Mouse (Mus musculus) hindlimb bud, embryonic 11.5 days (tissue): ENCODE data around the gene C1qa.

Source experiments
- DNase-seq: peaks from one replicate; pipeline ENCODE4 v3.0.0-alpha.2; 2012; ENCODE audit warnings: low read depth, low spot score; ENCODE audit errors: extremely low spot score

Gene C1qa

GRCm38 (mm10) chr4:136904767-136905539 lies 6.3 kb upstream of the C1qa start:
- DNase-seq: no peak

- DNase-seq: no peak
Measured at GRCm38 (mm10) chr4:136899154-136899553, 551 bp upstream of the C1qa start.

GRCm38 (mm10) chr4:136898084-136898598 lies 462 bp downstream of the C1qa start:
- no peak for DNase-seq

- DNase-seq: no peak
Measured at GRCm38 (mm10) chr4:136896461-136896860, 2.1 kb downstream of the C1qa start.

- DNase-seq: no peak
Measured at GRCm38 (mm10) chr4:136895861-136896260, 2.7 kb downstream of the C1qa start.

GRCm38 (mm10) chr4:136894821-136895220 lies 3.8 kb downstream of the C1qa start:
- DNase-seq: no peak

- DNase-seq: no peak
Measured at GRCm38 (mm10) chr4:136893691-136894543, 4.7 kb downstream of the C1qa start.

GRCm38 (mm10) chr4:136892811-136893210 lies 5.8 kb downstream of the C1qa start, which contains the start of gene C1qc:
C1qc (minus strand) TSS chr4:136893065.
- DNase-seq: no peak

- DNase-seq: no peak
Measured at GRCm38 (mm10) chr4:136892371-136892770, 6.2 kb downstream of the C1qa start.

- DNase-seq: no peak
Measured at GRCm38 (mm10) chr4:136891115-136891514, 7.5 kb downstream of the C1qa start.

- no peak for DNase-seq
Measured at GRCm38 (mm10) chr4:136889981-136890380, 8.6 kb downstream of the C1qa start.

- DNase-seq: no peak
Measured at GRCm38 (mm10) chr4:136887714-136888113, 10.9 kb downstream of the C1qa start.

- DNase-seq: no peak
Measured at GRCm38 (mm10) chr4:136886101-136886500, 12.5 kb downstream of the C1qa start, which contains the start of gene C1qb. C1qb (minus strand) TSS chr4:136886187.

GRCm38 (mm10) chr4:136878601-136879000 lies 20.0 kb downstream of the C1qa start:
- DNase-seq: no peak

GRCm38 (mm10) chr4:136878171-136878570 lies 20.4 kb downstream of the C1qa start:
- DNase-seq: no peak

- DNase-seq: no peak
Measured at GRCm38 (mm10) chr4:136876971-136877370, 21.6 kb downstream of the C1qa start.

- no peak for DNase-seq
Measured at GRCm38 (mm10) chr4:136875012-136875411, 23.6 kb downstream of the C1qa start.

- no peak for DNase-seq
Measured at GRCm38 (mm10) chr4:136868371-136868770, 30.2 kb downstream of the C1qa start.

GRCm38 (mm10) chr4:136867690-136868345 lies 30.8 kb downstream of the C1qa start:
- no peak for DNase-seq

- no peak for DNase-seq
Measured at GRCm38 (mm10) chr4:136865531-136865930, 33.1 kb downstream of the C1qa start.
